Mouse (Mus musculus) neural tube, embryonic 13.5 days (tissue): ENCODE results near the gene Agap2. TPM values are rescaled to one million over a fixed set of nuclear protein-coding genes. Genes with fewer than 3 reads are reported as not detected.
"Not testable (repeated sequence)": the region's sequence is repeated elsewhere in the genome, so short reads cannot be mapped to it uniquely, and the experiment has no call there.

Experiments
- ATAC-seq: fragments of 200-750 bp; cut with Nextera tagmentation; 2 replicates; pipeline ENCODE4 v1.8.0; 2017; ENCODE audit warnings: low read depth, mild to moderate bottlenecking, moderate TSS enrichment, moderate library complexity
- H3K27ac ChIP-seq: fragments of 300-500 bp; sonication (generic); replicated peaks from 2 replicates; pipeline ENCODE4 v1.5.1; 2015; ENCODE audit warnings: moderate library complexity, mild to moderate bottlenecking, inconsistent platforms
- H3K27me3 ChIP-seq: fragments of 300-500 bp; sonication (generic); 2 replicates; pipeline ENCODE4 v1.6.1; 2015; ENCODE audit warnings: mild to moderate bottlenecking, inconsistent platforms
- H3K36me3 ChIP-seq: fragments of 300-500 bp; sonication (generic); 2 replicates; pipeline ENCODE4 v1.6.1; 2015; ENCODE audit warnings: mild to moderate bottlenecking, inconsistent platforms
- H3K4me1 ChIP-seq: fragments of 300-500 bp; sonication (generic); replicated peaks from 2 replicates; pipeline ENCODE4 v1.6.1; 2015; ENCODE audit warnings: inconsistent platforms
- H3K4me2 ChIP-seq: fragments of 300-500 bp; sonication (generic); 2 replicates; pipeline ENCODE4 v1.6.1; 2015; ENCODE audit warnings: inconsistent platforms, mild to moderate bottlenecking, moderate library complexity
- H3K4me3 ChIP-seq: fragments of 300-500 bp; sonication (generic); 2 replicates; pipeline ENCODE4 v1.5.1; 2015; ENCODE audit warnings: mild to moderate bottlenecking, inconsistent platforms
- H3K9ac ChIP-seq: fragments of 300-500 bp; sonication (generic); 2 replicates; pipeline ENCODE4 v1.6.1; 2015; ENCODE audit warnings: moderate library complexity, mild to moderate bottlenecking, inconsistent platforms
- H3K9me3 ChIP-seq: fragments of 300-500 bp; sonication (generic); 2 replicates; pipeline ENCODE4 v1.6.1; 2016; ENCODE audit warnings: inconsistent platforms
- WGBS: fragments of 180-500 bp; shearing (Covaris S2); methylation state at CpG from one replicate; pipeline ENCODE4 v1.1.7; 2015; 5-methylcytosine and 5-hydroxymethylcytosine counted together
- polyA plus RNA-seq: library from polyadenylated mRNA; unstranded; fragments of >200 nt; fragmentation: Nextera tagmentation; extraction: Ambion mirVana; gene quantifications from 2 replicates; pipeline ENCODE4 v1.2.1, GENCODE M21; 2015

Agap2 gene
- polyA plus RNA-seq, 1 experiment from 2014 or later, result 1.9 TPM

DNA sequence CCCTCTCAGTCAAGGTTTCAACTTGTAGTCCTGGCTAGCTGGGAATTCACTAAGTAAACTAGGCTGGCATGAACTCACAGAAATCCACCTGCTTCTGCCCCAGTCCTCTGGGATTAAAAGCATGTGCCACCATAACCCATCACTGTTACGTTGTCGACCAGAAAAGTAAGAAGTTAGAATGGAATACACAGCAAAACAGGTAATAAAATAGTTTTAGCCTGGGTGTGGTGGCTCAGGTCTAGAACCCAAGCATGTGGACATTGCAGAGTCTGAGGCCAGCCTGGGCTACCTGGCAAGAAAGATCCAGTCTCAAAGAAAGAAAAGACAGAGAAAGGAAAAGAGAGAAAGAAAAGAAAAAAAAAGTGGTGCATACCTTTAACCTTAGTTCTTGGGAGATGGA, 13.6 kb upstream of the Agap2 start:
- Histone ChIP-seq H3K27me3 (no peaks in the 10 kb centered on the region), H3K9ac (peak overlapping the region; percentile 99), H3K9me3 (no peaks in the 10 kb centered on the region), H3K36me3 (peaks cover 31% of the 10 kb centered on the region), H3K4me1 (peaks cover 68% of the 10 kb centered on the region), H3K4me2 (peak overlapping the region; percentile 87), H3K27ac (peak overlapping the region; percentile 98), H3K4me3 (peak overlapping the region; percentile 90)
- 77% methylated on average over 2 of the region's 2 CpGs for WGBS
- ATAC-seq, result no peak

DNA sequence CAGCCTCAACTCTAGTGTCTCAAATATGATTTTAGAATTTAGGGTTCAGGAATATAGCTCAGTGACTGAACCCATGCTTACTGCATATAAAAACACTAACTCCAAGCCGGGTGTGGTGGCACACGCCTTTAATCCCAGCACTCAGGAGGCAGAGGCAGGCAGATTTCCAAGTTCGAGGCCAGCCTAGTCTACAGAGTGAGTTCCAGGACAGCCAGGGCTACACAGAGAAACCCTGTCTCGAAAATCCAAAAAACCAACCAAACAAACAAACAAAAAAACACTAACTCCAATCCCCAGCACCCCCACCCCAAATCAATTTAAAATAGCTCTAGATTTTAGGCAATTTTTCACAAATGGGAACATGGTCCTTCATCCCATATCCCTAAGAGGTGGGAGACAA, 13.0 kb upstream of the Agap2 start:
- H3K9ac ChIP-seq, H3K27ac ChIP-seq, H3K9me3 ChIP-seq, ATAC-seq, H3K27me3 ChIP-seq, H3K4me2 ChIP-seq, H3K4me3 ChIP-seq: not testable (repeated sequence)
- Histone ChIP-seq H3K4me1 (peaks cover 71% of the 10 kb centered on the region), H3K36me3 (peaks cover 31% of the 10 kb centered on the region)
- WGBS, result 91% methylated on average over 4 of the region's 4 CpGs

DNA sequence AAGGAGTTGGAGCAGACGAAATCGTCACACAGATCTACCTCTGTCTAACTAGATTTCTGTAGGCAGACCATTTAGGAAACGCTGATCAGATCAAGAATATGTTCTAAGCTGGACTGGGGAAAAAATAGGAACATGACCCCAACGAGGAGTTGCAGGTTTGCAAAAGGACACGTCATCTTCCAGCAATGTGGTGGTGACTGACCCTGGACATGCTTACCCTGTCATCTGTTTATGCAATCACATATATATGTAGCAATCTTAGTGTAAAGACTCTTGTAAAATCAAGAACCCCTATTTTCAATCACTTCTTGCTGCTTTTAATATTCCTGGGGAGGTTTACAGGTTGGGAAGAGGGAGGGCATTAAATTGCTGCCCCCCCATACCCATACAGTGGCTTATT, 12.6 kb upstream of the Agap2 start:
- Histone ChIP-seq H3K4me3 (no peak overlapping the region), H3K9me3 (no peaks in the 10 kb centered on the region), H3K4me1 (peaks cover 70% of the 10 kb centered on the region), H3K9ac (no peak overlapping the region), H3K4me2 (peak overlapping the region; percentile 47; the same call in 1 of the 2 replicates), H3K27me3 (no peaks in the 10 kb centered on the region), H3K36me3 (peaks cover 31% of the 10 kb centered on the region), H3K27ac (peak overlapping the region; percentile 79)
- 86% methylated on average over 5 of the region's 5 CpGs for WGBS
- ATAC-seq, result no peak

DNA sequence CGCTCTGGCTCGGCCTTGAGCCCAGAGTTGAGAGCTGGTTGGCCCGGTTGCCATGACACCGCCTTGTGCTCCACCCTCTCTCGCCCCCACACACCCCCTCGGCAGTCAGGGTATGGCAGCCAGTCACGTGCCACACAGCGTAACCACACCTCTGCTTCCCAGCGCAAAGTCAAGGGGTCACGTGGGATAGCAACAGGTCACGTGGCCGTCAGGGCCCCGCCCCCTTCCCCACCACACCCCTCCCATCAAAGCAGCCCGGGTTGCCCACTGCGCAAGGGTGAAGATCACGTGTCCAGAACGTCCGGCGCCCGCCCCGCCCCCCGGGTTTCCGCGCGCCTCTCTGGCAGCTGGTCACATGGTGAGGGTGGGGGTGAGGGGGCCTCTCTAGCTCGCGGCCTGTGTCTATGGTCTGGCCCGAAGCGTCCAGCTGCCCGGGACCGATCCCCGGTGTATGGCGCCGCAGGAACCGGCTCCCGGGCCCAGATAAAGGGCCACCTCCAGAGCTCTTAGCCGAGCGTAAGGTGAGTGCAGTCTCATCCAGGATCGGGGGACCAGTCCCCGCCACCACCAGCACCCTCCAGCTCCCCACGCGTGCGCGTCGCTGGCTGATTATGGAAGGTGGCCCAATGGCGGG, 11.7 kb upstream of the Agap2 start, which contains the start of gene Cdk4:
Gene Cdk4 (plus strand): TSS at position 296 of the 634 bp plus-strand sequence.
- Histone ChIP-seq H3K27me3 (no peaks in the 10 kb centered on the region), H3K9me3 (no peaks in the 10 kb centered on the region), H3K4me3 (peak within 1 kb of the TSS; percentile 89), H3K27ac (peak within 1 kb of the TSS; percentile 91), H3K9ac (peak within 1 kb of the TSS; percentile 99), H3K4me1 (peaks cover 68% of the 10 kb centered on the region), H3K36me3 (peaks cover 38% of the 10 kb centered on the region), H3K4me2 (peak within 1 kb of the TSS; percentile 82)
- under 1% methylated on average over 46 of the region's 46 CpGs for WGBS
- peak; percentile 86 for ATAC-seq

DNA sequence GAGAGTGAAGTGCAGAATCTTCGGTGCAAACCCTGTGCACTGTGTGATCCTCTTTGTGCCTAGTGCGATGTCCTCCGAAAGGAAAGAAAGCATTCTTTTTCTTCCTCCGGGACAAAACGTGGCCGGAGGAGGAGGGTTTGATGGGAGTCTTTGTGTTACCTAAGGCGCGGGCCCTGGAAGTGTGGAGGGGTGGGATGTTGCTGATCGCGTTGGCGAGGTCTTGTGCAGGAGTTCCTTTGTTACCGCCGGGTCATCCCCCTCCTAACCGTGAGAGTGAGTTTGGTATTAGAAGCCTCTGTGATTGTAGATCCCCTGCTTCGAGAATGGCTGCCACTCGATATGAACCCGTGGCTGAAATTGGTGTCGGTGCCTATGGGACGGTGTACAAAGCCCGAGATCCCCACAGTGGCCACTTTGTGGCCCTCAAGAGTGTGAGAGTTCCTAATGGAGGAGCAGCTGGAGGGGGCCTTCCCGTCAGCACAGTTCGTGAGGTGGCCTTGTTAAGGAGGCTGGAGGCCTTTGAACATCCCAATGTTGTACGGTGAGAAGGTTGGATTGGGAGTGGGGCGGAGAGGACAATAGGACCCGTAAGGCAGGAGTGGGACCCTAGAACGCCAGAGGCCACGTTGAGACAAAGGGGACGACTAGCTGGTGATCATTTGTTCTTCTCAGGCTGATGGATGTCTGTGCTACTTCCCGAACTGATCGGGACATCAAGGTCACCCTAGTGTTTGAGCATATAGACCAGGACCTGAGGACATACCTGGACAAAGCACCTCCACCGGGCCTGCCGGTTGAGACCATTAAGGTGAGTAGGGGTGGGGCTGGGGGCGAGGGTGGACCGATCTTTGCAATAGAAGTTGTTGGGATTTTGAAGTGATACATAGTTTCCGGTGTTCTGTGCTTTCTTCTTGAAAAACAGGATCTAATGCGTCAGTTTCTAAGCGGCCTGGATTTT, 10.9 kb upstream of the Agap2 start:
- Histone ChIP-seq H3K27me3 (no peaks in the 10 kb centered on the region), H3K4me2 (peak overlapping the region; percentile 82), H3K4me1 (peaks cover 69% of the 10 kb centered on the region), H3K9me3 (no peaks in the 10 kb centered on the region), H3K9ac (peak overlapping the region; percentile 99), H3K27ac (peak overlapping the region; percentile 91), H3K36me3 (peaks cover 41% of the 10 kb centered on the region), H3K4me3 (peak overlapping the region; percentile 89)
- 13% methylated on average over 37 of the region's 37 CpGs for WGBS
- ATAC-seq, result peak; percentile 1; the same call in 1 of the 2 replicates

DNA sequence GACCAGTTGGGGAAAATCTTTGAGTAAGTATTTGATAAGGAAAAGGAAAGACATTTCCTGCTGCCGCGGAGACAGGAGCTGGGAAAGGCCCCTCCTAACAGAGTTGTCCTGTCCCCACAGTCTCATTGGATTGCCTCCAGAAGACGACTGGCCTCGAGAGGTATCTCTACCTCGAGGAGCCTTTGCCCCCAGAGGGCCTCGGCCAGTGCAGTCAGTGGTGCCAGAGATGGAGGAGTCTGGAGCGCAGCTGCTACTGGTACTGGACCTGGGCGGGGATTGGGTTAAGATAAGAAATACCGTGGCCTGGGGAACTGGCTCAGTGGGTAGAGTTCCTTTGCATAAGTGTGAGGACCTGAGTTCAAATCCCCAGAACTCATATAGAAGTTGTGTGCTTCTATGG, 9.1 kb upstream of the Agap2 start:
- 91% methylated on average over 9 of the region's 9 CpGs for WGBS
- ATAC-seq, result no peak
- no peak overlapping the region for H3K27ac ChIP-seq
- H3K9me3 ChIP-seq, result no peaks in the 10 kb centered on the region
- no peak overlapping the region; the same call in 1 of the 2 replicates for H3K4me2 ChIP-seq
- H3K4me1 ChIP-seq, result peaks cover 66% of the 10 kb centered on the region
- 0 out of 2 replicates have a peak overlapping the region, but pooled peaks have one; percentile 16 for H3K4me3 ChIP-seq
- no peaks in the 10 kb centered on the region for H3K27me3 ChIP-seq
- H3K9ac ChIP-seq, result no peak overlapping the region
- H3K36me3 ChIP-seq, result peaks cover 41% of the 10 kb centered on the region

DNA sequence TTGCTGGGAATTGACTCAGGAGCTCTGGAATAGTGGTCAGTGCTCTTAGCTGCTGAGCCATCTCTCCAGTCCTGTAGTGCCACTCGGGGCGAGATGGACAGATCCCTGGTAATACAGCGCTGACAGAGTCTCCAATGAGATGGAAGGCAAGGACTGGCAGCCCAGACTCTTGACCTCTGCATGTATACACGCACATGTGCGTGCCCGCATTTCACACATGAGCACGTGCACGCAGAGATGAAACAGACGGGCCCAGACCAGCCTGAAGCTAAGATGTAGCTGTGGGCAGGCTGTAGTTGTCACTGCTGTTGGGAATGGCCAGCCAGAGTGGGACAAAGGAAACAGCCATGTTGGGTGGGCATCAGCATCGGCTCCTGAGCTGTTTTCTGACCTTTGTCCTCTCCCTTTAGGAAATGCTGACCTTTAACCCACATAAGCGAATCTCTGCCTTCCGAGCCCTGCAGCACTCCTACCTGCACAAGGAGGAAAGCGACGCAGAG, 8.5 kb upstream of the Agap2 start:
- H3K4me3 ChIP-seq, result peak overlapping the region; percentile 16
- H3K36me3 ChIP-seq, result peaks cover 41% of the 10 kb centered on the region
- no peaks in the 10 kb centered on the region for H3K9me3 ChIP-seq
- H3K27me3 ChIP-seq, result no peaks in the 10 kb centered on the region
- H3K9ac ChIP-seq, result no peak overlapping the region
- H3K4me2 ChIP-seq, result no peak overlapping the region; the same call in 1 of the 2 replicates
- peaks cover 66% of the 10 kb centered on the region for H3K4me1 ChIP-seq
- H3K27ac ChIP-seq, result 0 out of 2 replicates have a peak overlapping the region, but pooled peaks have one; percentile 9
- no peak for ATAC-seq
- 88% methylated on average over 14 of the region's 14 CpGs for WGBS

DNA sequence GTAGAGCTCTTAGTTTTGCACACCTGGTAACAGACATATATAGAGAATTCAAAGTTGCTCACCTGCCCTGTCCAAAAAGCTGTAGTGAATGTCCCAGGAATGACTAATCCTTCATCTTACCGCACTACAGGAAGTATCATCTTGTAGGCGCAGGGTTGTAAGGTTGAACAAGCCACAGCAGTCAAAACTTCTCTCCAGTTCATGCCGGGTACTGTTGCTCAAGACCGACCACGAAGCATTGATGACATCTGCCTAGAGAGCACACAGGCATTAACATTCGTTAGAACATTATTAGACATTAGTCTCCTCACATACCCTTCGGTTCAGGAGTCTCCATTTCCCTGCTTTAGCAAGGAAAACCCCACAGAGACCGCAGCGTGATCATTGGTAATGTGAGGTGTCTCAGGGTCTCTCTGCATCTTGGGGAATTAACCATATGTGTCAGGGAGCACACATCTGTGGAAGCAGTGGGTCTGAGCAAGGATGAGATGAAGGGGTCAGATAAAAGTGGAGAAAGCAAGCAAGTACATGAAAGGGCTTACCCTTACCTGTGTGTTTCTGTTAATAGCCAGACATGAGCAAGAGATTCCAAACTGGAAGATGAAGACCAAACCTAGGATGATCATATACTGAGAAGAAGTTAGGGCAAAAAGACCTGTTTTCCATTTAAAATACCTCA, 6.6 kb upstream of the Agap2 start:
- ATAC-seq, result no peak
- Histone ChIP-seq H3K4me1 (peaks cover 56% of the 10 kb centered on the region), H3K9me3 (no peaks in the 10 kb centered on the region), H3K4me3 (peak overlapping the region; percentile 65), H3K4me2 (peak overlapping the region; percentile 93), H3K27me3 (no peaks in the 10 kb centered on the region), H3K36me3 (peaks cover 41% of the 10 kb centered on the region), H3K27ac (peak overlapping the region; percentile 94), H3K9ac (peak overlapping the region; percentile 77)
- 83% methylated on average over 9 of the region's 9 CpGs for WGBS

DNA sequence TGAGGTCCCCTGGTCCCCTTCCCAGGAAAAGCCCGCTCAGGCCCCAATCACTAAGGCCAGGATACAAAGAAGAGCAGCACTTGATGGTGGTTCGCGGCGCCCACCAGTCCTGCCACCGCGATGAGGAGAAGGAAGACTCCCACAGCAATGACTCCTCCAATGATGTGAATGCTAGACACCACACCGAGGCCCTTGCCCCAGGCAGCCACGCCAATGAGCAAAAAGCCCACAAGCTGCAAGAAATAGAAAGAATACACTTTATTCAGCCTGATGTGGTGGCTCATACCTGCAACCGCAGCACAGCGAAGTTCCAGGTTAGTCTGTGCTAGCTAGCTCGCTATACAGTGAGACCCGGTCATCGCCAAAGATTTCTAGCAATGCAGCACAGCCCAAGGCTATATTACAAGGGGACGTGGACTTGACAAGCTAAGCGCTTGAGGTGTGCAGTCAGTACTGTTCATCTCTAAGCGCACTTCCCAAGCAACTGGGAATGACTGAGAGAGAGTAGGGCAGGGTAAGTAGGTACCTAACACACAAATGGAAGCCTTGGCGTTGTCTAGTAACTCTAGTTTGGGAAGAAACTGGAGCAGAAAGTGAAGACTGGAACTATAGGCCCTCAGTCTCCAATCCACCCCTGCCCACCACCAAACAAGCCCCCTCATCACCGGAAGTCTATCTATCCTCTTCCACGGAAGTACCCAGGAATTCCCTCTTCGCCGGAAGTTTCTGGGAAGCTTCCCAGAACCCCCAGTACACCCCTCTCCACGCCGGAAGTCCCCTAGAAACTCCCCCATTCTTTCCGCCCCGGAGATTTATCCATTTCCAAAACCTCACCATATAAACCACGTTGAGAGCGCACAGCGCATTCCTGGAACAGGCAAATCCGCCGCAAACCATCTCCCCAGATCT, 5.5 kb upstream of the Agap2 start:
- H3K36me3 ChIP-seq, result peaks cover 41% of the 10 kb centered on the region
- H3K9ac ChIP-seq, result peak overlapping the region; percentile 77
- 4% methylated on average over 30 of the region's 30 CpGs for WGBS
- ATAC-seq, result peak; percentile 82
- H3K27ac ChIP-seq, result peak overlapping the region; percentile 94
- H3K27me3 ChIP-seq, result no peaks in the 10 kb centered on the region
- peaks cover 54% of the 10 kb centered on the region for H3K4me1 ChIP-seq
- peak overlapping the region; percentile 65 for H3K4me3 ChIP-seq
- no peaks in the 10 kb centered on the region for H3K9me3 ChIP-seq
- H3K4me2 ChIP-seq, result peak overlapping the region; percentile 93

DNA sequence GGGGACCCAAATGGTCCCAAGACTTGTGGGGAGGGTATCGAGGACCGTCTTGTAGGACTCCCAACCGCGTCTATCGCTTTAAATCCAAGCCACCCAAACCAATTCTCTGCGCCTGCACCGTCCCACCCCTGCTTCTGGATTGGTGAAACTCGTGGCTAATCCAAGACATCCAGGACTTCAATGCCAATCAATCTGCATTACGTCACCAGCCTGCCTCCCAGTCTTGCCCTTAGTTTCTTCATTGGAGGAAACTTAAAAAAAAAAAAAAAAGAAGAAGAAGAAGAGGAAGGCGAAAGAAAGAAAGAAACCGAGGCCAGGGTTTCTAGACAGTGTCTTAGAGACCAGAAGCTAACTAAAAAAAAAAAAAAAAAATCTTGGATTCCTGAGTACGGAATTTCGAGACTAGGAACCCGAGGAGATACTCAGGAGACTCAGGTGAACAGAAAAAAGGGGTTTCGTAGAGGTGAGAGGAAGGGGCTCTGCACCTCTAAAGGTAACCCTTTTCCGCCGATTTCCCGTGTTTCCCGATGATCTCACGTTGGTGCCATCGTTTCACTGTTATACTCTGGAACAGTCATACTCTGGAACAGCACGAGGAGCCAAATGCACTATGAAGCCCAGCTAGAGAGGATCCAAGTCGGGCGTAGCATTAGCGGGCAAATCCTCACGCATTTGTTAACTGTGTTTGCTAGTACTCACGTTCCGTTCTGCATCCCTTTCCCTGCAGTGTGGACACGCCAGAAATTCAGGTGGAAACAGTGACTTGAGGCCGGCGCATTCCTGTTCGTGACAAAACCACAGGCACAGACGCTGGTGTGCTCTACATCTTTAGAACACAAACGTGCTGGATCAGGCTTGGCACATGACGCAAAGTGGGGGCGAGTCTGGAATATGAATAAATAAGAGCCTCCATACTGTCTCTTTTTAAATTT, 4.6 kb upstream of the Agap2 start, which contains the start of gene Tspan31:
Gene Tspan31 (minus strand): TSS at position 75 of the 932 bp plus-strand sequence.
- Histone ChIP-seq H3K9ac (peak within 1 kb of the TSS; percentile 87), H3K27me3 (no peaks in the 10 kb centered on the region), H3K4me1 (peaks cover 44% of the 10 kb centered on the region), H3K4me2 (peak within 1 kb of the TSS; percentile 93), H3K36me3 (peaks cover 32% of the 10 kb centered on the region), H3K4me3 (peak within 1 kb of the TSS; percentile 65), H3K27ac (peak within 1 kb of the TSS; percentile 94), H3K9me3 (no peaks in the 10 kb centered on the region)
- peak; percentile 95 for ATAC-seq
- WGBS, result 2% methylated on average over 36 of the region's 36 CpGs
